Mouse (Mus musculus): ENCODE data around the gene 1700034J05Rik. TPM values are rescaled to one million over a fixed set of nuclear protein-coding genes. Genes with fewer than 3 reads are reported as not detected.

1700034J05Rik gene
- polyA plus RNA-seq (2012; ENCODE audit: insufficient read depth, insufficient read length, missing spikeins) = not detected in 2 replicates

DNA sequence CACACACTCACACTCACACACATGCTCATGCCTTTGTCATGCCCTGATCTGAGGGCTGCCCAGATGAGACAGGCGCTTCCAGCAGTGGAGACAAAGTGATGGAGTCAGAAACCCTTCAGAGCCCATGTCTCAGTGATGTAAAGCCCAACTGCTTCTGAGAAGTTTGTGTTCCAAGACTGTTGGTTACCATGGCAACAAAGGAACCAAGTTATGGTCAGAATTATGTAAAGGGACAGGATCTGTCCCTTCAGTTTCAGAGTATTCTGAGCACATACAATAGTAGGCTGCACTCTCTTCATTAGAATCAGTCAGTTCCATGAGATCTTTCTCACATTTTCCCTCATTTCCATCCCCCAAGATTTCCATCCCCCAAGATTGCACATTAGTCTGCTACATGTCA lies at the start of gene 1700034J05Rik:
1700034J05Rik (minus strand) TSS at position 165 of the 400 bp plus-strand sequence.
- Histone ChIP-seq H3K4me1 (ENCODE audit: control insufficient read depth, insufficient read depth, low read length) (peaks cover 12% of the 10 kb centered on the region), H3K4me3 (ENCODE audit: insufficient read depth, low read length) (no peak within 1 kb of the TSS), H3K27ac (ENCODE audit: insufficient read depth, low read depth, low read length) (no peak within 1 kb of the TSS)
- TF ChIP-seq POLR2A (IDR thresholded peaks at IDR 0.05; ENCODE audit: borderline replicate concordance, low read depth, low read length) (no peak), CTCF (IDR thresholded peaks at IDR 0.05; ENCODE audit: low read depth, low read length) (no peak)

DNA sequence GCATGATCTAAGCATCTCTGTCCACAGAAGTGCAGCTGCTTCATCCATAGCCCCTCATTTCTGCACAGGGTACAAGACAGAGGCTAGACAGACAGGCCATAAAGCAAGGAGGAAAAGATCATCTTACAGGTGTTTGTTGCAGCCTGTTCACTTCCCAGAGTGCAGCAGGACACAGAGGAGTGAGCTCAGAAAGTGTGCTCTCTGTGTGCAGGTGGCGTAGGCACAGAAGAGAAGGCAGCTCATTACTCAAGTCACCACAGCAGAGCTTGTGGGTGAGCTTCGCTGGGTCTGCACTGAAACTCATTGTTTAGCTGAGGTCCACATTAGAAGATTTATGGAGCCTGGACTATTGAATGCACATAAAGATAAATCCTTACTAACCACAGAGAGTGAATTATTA lies 45.5 kb upstream of the 1700034J05Rik start:
- Histone ChIP-seq H3K27ac (ENCODE audit: insufficient read depth, low read depth, low read length) (no peak overlapping the region), H3K4me3 (ENCODE audit: insufficient read depth, low read length) (no peak overlapping the region)
- TF ChIP-seq POLR2A (IDR thresholded peaks at IDR 0.05; ENCODE audit: borderline replicate concordance, low read depth, low read length) = no peak
- no peak for TF ChIP-seq CTCF (IDR thresholded peaks at IDR 0.05; ENCODE audit: low read depth, low read length)

DNA sequence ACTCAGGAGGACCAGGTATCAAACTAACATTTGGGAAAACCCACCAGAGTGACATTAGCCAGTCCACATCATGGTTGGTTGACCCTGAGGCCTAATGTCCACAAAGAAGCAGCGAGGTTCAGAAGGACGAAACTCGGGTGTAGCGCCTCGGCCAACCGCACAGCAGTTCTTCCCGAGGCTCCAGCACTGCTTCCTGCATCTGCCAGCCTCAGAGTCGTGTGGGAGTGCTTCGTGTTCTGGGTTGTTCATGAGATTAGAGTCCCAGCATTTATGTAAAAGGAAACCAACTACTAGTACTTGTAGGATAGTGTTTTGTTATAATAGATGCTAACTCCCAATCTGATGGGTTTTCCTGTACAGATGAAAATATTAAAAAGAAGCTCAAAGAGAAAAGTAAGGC lies 45.1 kb upstream of the 1700034J05Rik start:
- TF ChIP-seq CTCF (IDR thresholded peaks at IDR 0.05; ENCODE audit: low read depth, low read length) = no peak
- no peak for TF ChIP-seq POLR2A (IDR thresholded peaks at IDR 0.05; ENCODE audit: borderline replicate concordance, low read depth, low read length)
- no peak overlapping the region for H3K27ac ChIP-seq (ENCODE audit: insufficient read depth, low read depth, low read length)
- H3K4me1 ChIP-seq (ENCODE audit: control insufficient read depth, insufficient read depth, low read length) = no peaks in the 10 kb centered on the region
- H3K4me3 ChIP-seq (ENCODE audit: insufficient read depth, low read length) = no peak overlapping the region

More for the DNA sequence above, 45.5 kb upstream of the 1700034J05Rik start:
- no peaks in the 10 kb centered on the region for H3K4me1 ChIP-seq (ENCODE audit: control insufficient read depth, insufficient read depth, low read length)

DNA sequence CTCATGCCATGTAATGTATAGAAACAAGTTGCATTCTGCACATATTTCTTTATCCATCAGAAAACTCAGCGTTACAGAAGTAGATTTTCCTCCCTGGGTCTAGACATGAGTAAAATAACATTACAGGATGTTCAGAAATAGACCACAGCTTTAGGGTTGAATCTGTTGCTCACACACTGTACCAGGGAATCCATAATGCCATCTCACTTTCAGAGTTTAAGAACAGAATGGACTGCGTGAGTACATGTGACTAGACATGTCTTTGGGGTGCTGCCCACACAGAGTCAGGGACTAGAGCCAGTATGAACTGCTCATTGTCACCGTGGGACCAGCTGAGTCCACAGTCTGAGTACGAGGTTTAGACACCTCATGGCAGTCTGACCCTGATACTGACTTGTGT lies 44.5 kb upstream of the 1700034J05Rik start:
- H3K27ac ChIP-seq (ENCODE audit: insufficient read depth, low read depth, low read length) = no peak overlapping the region
- no peak overlapping the region for H3K4me3 ChIP-seq (ENCODE audit: insufficient read depth, low read length)
- no peaks in the 10 kb centered on the region for H3K4me1 ChIP-seq (ENCODE audit: control insufficient read depth, insufficient read depth, low read length)
- TF ChIP-seq CTCF (IDR thresholded peaks at IDR 0.05; ENCODE audit: low read depth, low read length) (no peak), POLR2A (IDR thresholded peaks at IDR 0.05; ENCODE audit: borderline replicate concordance, low read depth, low read length) (no peak)

DNA sequence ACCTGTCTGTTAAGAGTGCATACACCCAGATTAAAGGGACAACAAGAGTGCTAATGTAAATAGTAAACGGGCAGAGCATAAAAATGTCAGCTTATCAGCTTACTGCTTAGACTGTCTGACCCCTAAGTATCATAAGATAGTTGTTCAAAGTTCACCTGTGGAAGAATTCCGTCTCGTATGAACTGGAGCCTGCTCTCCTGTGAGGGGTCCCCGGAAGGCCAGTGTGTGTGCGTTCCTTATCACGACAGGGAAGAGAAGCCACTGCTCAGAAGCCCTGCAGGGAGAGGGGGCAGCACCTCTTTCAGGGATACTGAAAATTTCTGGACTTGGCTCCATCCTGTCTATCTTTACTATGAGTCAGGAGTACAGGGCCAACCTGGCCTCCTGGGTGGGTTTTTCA lies 42.8 kb upstream of the 1700034J05Rik start:
- Histone ChIP-seq H3K27ac (ENCODE audit: insufficient read depth, low read depth, low read length) (no peak overlapping the region), H3K4me1 (ENCODE audit: control insufficient read depth, insufficient read depth, low read length) (no peaks in the 10 kb centered on the region), H3K4me3 (ENCODE audit: insufficient read depth, low read length) (no peak overlapping the region)
- TF ChIP-seq POLR2A (IDR thresholded peaks at IDR 0.05; ENCODE audit: borderline replicate concordance, low read depth, low read length) (no peak), CTCF (IDR thresholded peaks at IDR 0.05; ENCODE audit: low read depth, low read length) (no peak)

DNA sequence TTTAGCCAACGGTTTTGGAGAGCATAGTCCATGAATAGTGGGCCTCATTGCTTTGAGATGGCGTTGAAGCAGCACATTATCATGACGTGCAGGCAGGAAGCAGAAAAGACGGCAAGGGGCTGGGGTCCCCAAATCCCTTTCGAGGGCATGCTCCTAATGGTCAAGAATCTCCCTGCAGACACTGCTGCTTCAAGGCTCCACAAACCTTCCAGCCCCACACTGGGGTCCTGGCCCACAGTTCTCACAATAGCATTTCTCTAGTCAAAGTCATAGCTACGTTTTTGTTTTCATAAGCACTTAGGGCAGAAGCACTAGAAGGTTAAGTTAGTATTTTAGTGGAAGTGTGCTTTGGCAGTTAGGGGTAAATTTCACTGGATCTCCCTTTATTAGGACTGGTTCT lies 41.7 kb upstream of the 1700034J05Rik start:
- H3K4me1 ChIP-seq (ENCODE audit: control insufficient read depth, insufficient read depth, low read length) = no peaks in the 10 kb centered on the region
- no peak overlapping the region for H3K4me3 ChIP-seq (ENCODE audit: insufficient read depth, low read length)
- no peak overlapping the region for H3K27ac ChIP-seq (ENCODE audit: insufficient read depth, low read depth, low read length)
- TF ChIP-seq POLR2A (IDR thresholded peaks at IDR 0.05; ENCODE audit: borderline replicate concordance, low read depth, low read length) (no peak), CTCF (IDR thresholded peaks at IDR 0.05; ENCODE audit: low read depth, low read length) (no peak)

DNA sequence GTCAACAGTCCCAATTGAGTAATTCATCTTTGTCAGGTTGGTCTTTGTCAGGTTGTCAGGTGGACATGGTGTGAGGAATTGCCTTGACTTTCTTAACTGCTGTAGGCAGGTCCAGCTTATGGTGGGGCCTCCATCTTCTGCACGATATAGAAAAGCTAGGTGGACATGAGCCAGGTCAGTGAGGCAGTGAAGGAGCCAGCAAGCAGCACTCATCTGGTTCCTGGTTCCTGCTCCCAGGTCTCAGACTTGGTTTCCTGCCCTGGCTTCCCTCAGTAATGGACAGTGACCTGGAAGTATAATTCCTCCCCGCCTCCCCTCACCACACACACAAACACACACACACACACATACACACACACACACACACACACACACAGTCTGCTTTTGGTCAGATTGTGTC lies 41.2 kb upstream of the 1700034J05Rik start:
- no peak for TF ChIP-seq CTCF (IDR thresholded peaks at IDR 0.05; ENCODE audit: low read depth, low read length)
- no peak for TF ChIP-seq POLR2A (IDR thresholded peaks at IDR 0.05; ENCODE audit: borderline replicate concordance, low read depth, low read length)
- H3K4me1 ChIP-seq (ENCODE audit: control insufficient read depth, insufficient read depth, low read length) = no peaks in the 10 kb centered on the region
- H3K27ac ChIP-seq (ENCODE audit: insufficient read depth, low read depth, low read length) = no peak overlapping the region
- no peak overlapping the region for H3K4me3 ChIP-seq (ENCODE audit: insufficient read depth, low read length)

DNA sequence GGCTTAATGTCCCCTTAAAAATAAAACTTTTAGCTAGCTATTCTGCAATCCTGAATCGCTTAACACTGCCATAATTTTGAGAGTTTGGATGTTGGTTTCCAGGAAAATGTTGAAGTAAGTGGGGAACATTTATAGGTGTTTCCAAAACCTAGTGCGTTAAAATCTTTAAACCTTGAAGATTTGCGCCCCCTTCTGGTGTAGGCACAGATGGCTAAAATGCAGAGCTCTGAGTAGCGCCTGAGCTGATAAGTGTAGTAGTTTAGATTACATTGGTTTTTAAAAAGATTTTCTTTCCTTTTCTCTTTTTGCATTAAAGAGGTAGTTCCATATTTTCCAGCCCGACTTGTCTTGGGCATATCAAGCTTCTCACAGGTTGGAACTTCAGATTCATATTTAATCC lies 40.0 kb upstream of the 1700034J05Rik start:
- H3K27ac ChIP-seq (ENCODE audit: insufficient read depth, low read depth, low read length) = no peak overlapping the region
- no peak overlapping the region for H3K4me3 ChIP-seq (ENCODE audit: insufficient read depth, low read length)
- no peak for TF ChIP-seq POLR2A (IDR thresholded peaks at IDR 0.05; ENCODE audit: borderline replicate concordance, low read depth, low read length)
- no peak for TF ChIP-seq CTCF (IDR thresholded peaks at IDR 0.05; ENCODE audit: low read depth, low read length)
- no peaks in the 10 kb centered on the region for H3K4me1 ChIP-seq (ENCODE audit: control insufficient read depth, insufficient read depth, low read length)

DNA sequence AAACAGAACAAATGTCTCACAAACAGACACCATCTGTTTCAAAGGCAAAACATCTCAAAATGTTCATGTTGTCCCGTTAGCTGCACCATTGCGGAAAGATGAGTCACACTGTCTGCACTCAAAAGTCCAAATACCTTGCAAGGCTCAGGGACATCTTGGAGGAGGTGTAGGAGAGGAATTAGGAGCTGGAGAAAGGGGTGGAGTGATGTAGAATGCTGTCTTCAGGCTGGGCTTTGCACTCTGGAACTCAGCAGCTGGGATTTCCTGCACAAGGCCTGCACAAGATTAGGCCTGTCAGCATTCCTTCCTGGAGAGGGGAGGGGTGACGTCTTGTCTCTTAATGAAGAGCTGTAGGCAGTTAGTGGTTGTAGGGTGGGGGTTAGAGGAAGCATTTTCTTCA lies 30.3 kb upstream of the 1700034J05Rik start:
- H3K27ac ChIP-seq (ENCODE audit: insufficient read depth, low read depth, low read length) = no peak overlapping the region
- peaks cover 36% of the 10 kb centered on the region for H3K4me1 ChIP-seq (ENCODE audit: control insufficient read depth, insufficient read depth, low read length)
- no peak for TF ChIP-seq CTCF (IDR thresholded peaks at IDR 0.05; ENCODE audit: low read depth, low read length)
- TF ChIP-seq POLR2A (IDR thresholded peaks at IDR 0.05; ENCODE audit: borderline replicate concordance, low read depth, low read length) = no peak
- no peak overlapping the region for H3K4me3 ChIP-seq (ENCODE audit: insufficient read depth, low read length)

DNA sequence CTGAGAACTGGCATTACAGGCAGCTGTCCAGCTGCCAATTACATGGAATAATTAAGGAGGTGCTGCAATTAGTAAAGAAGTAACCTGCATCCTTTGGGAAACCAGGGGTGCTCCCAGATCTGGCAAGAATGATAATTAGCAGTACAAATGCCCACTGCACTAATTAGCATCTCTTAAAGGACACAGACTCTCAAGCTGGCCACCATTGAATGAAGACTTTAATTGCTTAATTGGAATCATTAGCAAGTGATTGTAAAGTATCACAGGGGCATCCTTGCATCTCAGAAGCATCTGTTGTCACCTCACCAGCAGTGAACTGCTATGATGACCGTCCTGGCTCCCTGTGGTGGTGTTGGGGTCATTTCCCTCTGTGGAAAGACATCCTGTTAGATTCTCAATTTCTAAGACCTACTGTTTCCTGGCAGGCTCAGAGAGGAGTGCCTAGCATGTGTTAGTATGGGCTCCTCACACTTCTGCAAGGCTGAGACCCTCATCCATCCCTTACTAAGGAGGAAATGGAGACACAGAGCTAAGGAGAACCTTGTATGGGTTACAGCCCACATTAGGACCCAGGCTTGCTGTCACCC lies 27.1 kb upstream of the 1700034J05Rik start:
- peaks cover 28% of the 10 kb centered on the region for H3K4me1 ChIP-seq (ENCODE audit: control insufficient read depth, insufficient read depth, low read length)
- TF ChIP-seq POLR2A (IDR thresholded peaks at IDR 0.05; ENCODE audit: borderline replicate concordance, low read depth, low read length) (no peak), CTCF (IDR thresholded peaks at IDR 0.05; ENCODE audit: low read depth, low read length) (no peak)

More for the DNA sequence above, 27.1 kb upstream of the 1700034J05Rik start:
- no peak overlapping the region for H3K27ac ChIP-seq (ENCODE audit: insufficient read depth, low read depth, low read length)
- no peak overlapping the region for H3K4me3 ChIP-seq (ENCODE audit: insufficient read depth, low read length)
